Comparison of ENCODE assay signal across 21 mouse cellular contexts in genomic region chr10:39842621-39843020, GRCm38 (mm10). TPM values are rescaled to one million over a fixed set of nuclear protein-coding genes. Genes with fewer than 3 reads are reported as not detected.
A peak's percentile ranks its signal among the peaks of the same experiment; 100 is the strongest.
DNase-seq lines count a peak whose midpoint lies in the region; ATAC-seq and TF ChIP-seq lines count a peak whose summit lies in the region.
"Had no signal": no experiment of that assay in that cellular context is flagged by ENCODE, and none has a peak within 500 bp of the region (broad histone marks: within the 10 kb centered on the region; RNA-seq: fewer than 3 reads in every experiment).

No protein-coding gene starts in this region.

- peak; percentile 66 for ATAC-seq in forebrain, embryonic 16.5 days
- ATAC-seq in forebrain, embryonic 12.5 days (ENCODE audit: low FRiP score): no peak
- ATAC-seq in frontal cortex, adult (ENCODE audit: low TSS enrichment): 0 out of 2 replicates have a peak, but pooled peaks have one; percentile 34
- ATAC-seq in megakaryocyte, adult 5-6 weeks (ENCODE audit: poor library complexity, severe bottlenecking): no peak
- ATAC-seq: activated CD4-positive, CD25-positive, alpha-beta regulatory T cell, adult 4 months; forebrain, embryonic 15.5 days; Patski had no signal

- 72% methylated on average over 1 of the region's 1 CpGs for WGBS in forebrain, embryonic 16.5 days
- 92% methylated on average over 1 of the region's 1 CpGs for WGBS in forebrain, embryonic 12.5 days

- H3K27ac ChIP-seq in forebrain, embryonic 16.5 days (ENCODE audit: low read length): no peak overlapping the region
- H3K27ac ChIP-seq in forebrain, embryonic 12.5 days: no peak overlapping the region
- H3K27ac ChIP-seq: embryonic facial prominence, embryonic 10.5 days; embryonic facial prominence, embryonic 12.5 days; forebrain, embryonic 15.5 days had no signal

- no peaks in the 10 kb centered on the region for H3K9me3 ChIP-seq in forebrain, embryonic 16.5 days (ENCODE audit: control insufficient read depth, low read length)
- no peaks in the 10 kb centered on the region for H3K9me3 ChIP-seq in forebrain, embryonic 12.5 days
- H3K9me3 ChIP-seq: embryonic facial prominence, embryonic 10.5 days; embryonic facial prominence, embryonic 12.5 days; forebrain, embryonic 15.5 days had no signal

- no peak overlapping the region for H3K4me3 ChIP-seq in forebrain, embryonic 16.5 days (replicated peaks; ENCODE audit: low read length)
- H3K4me3 ChIP-seq in forebrain, embryonic 12.5 days (replicated peaks): no peak overlapping the region
- H3K4me3 ChIP-seq: embryonic facial prominence, embryonic 10.5 days; embryonic facial prominence, embryonic 12.5 days; forebrain, embryonic 15.5 days had no signal

- H3K9ac ChIP-seq in forebrain, embryonic 16.5 days (replicated peaks; ENCODE audit: low read depth, low read length): no peak overlapping the region
- H3K9ac ChIP-seq in forebrain, embryonic 12.5 days: no peak overlapping the region
- H3K9ac ChIP-seq: embryonic facial prominence, embryonic 12.5 days; forebrain, embryonic 15.5 days had no signal

- TF ChIP-seq CTCF in brain, embryonic 14.5 days (IDR thresholded peaks at IDR 0.05; ENCODE audit: borderline replicate concordance, extremely low read depth, insufficient read depth, insufficient read length): no peak

- no peak overlapping the region for H3K4me2 ChIP-seq in forebrain, embryonic 16.5 days (ENCODE audit: low read length)
- no peak overlapping the region for H3K4me2 ChIP-seq in forebrain, embryonic 12.5 days
- H3K4me2 ChIP-seq: embryonic facial prominence, embryonic 12.5 days; forebrain, embryonic 15.5 days had no signal

- H3K27me3 ChIP-seq in forebrain, embryonic 16.5 days (replicated peaks; ENCODE audit: control insufficient read depth, insufficient read depth, low read length): no peaks in the 10 kb centered on the region
- H3K27me3 ChIP-seq in forebrain, embryonic 12.5 days: no peaks in the 10 kb centered on the region
- H3K27me3 ChIP-seq: embryonic facial prominence, embryonic 12.5 days; forebrain, embryonic 15.5 days; Patski had no signal

- TF ChIP-seq POLR2A in brain, embryonic 14.5 days (IDR thresholded peaks at IDR 0.05; ENCODE audit: borderline replicate concordance, extremely low read depth, insufficient read depth, insufficient read length, poor library complexity, severe bottlenecking): no peak

- DNase-seq in frontal cortex, adult 2 months (ENCODE audit: extremely low spot score in 1 of 2, low spot score in 1 of 2): no peak
- DNase-seq in brain, embryonic 14.5 days (ENCODE audit: low read depth): peak; percentile 8
- peak; percentile 10 for DNase-seq in brain, embryonic 18.5 days (ENCODE audit: low read depth, low spot score)
- DNase-seq in urinary bladder, postnatal 10 days (ENCODE audit: low spot score): no peak
- DNase-seq: adrenal gland, adult 8-10 months; adrenal gland, postnatal 14 days; adrenal gland, postnatal 36 days; cerebellum, adult 11-12 months; cerebellum, adult 2 months; cerebellum, adult 9-10 months; cerebellum, postnatal 10 days; cerebellum, postnatal 25 days had no signal

- peaks cover 23% of the 10 kb centered on the region for H3K36me3 ChIP-seq in forebrain, embryonic 16.5 days (ENCODE audit: control insufficient read depth, insufficient read depth)
- peaks cover 26% of the 10 kb centered on the region for H3K36me3 ChIP-seq in forebrain, embryonic 12.5 days (replicated peaks)

- no peaks in the 10 kb centered on the region for H3K4me1 ChIP-seq in forebrain, embryonic 16.5 days (replicated peaks; ENCODE audit: control insufficient read depth, insufficient read depth, low read length)
- no peaks in the 10 kb centered on the region for H3K4me1 ChIP-seq in forebrain, embryonic 12.5 days
- H3K4me1 ChIP-seq: embryonic facial prominence, embryonic 10.5 days; embryonic facial prominence, embryonic 12.5 days; forebrain, embryonic 15.5 days had no signal

RNA-seq across cellular contexts. Expression of gene Mfsd4b4, which starts 56.4 kb away (rescaled TPM):
- polyA plus RNA-seq in forebrain, embryonic 16.5 days (2015; fragmentation: Nextera tagmentation; extraction: Ambion mirVana): 4.7 and 5.2 TPM in 2 replicates
- polyA plus RNA-seq in forebrain, embryonic 12.5 days (2016; fragmentation: Nextera tagmentation; extraction: Ambion mirVana): 5.4 and 5.6 TPM in 2 replicates
- polyA plus RNA-seq in frontal cortex, adult 2 months (2012; rRNA removed): 10.3 and 11.1 TPM in 2 replicates
- polyA plus RNA-seq in brain, embryonic 14.5 days (2012; rRNA removed): 8.6 and 11.0 TPM in 2 replicates
- 2.2 and 2.4 TPM in 2 replicates for total RNA-seq in megakaryocyte, adult 5-6 weeks (2015)
- total RNA-seq in megakaryocyte, adult 5-6 weeks (2017): 2.1 and 3.5 TPM in 2 replicates

Comparison
In these comparisons a context has a peak if more than half of its experiments do, and no peak if none do; other contexts are left out.
1. ATAC-seq: peak in forebrain, embryonic 16.5 days (single experiment) and frontal cortex, adult (single experiment); none in forebrain, embryonic 12.5 days (single experiment) and megakaryocyte, adult 5-6 weeks (single experiment).
2. DNase-seq: peak in brain, embryonic 14.5 days (single experiment) and brain, embryonic 18.5 days (single experiment); none in frontal cortex, adult 2 months (0 of 2) and urinary bladder, postnatal 10 days (single experiment).